Comparison of ENCODE assay signal across 8 mouse cellular contexts in the genomic region with DNA sequence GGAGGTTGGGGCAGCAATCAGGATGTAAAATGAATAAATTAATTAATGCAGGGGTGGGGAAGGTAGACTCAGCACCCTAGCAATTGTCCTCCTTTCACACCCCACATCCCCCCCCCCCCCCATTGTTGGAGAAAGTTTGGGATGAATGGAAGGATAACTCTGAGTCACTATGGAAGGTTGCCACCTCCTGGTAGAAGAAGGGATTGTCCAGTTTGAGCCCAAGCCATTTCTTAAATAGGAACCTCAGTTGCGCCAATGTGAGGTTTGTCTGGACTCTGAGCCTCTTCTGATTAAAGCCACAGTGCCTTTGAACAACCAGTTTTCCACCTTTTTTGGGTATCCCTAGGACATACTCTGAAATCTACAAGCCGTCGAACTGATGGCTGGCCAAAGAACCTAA. TPM values are rescaled to one million over a fixed set of nuclear protein-coding genes. Genes with fewer than 3 reads are reported as not detected.
DNase-seq lines count a peak whose midpoint lies in the region; ATAC-seq and TF ChIP-seq lines count a peak whose summit lies in the region.

No protein-coding gene starts in this region.

- peaks cover 45% of the 10 kb centered on the region for H3K36me3 ChIP-seq in liver, postnatal 0 days (replicated peaks; ENCODE audit: insufficient read depth, low read length)
- peaks cover 64% of the 10 kb centered on the region for H3K36me3 ChIP-seq in forebrain, embryonic 15.5 days
- peaks cover 77% of the 10 kb centered on the region for H3K36me3 ChIP-seq in neural tube, embryonic 13.5 days

- peak; percentile 73 for TF ChIP-seq CTCF in liver, postnatal 0 days (IDR thresholded peaks at IDR 0.05; ENCODE audit: low read depth)

- no peak overlapping the region for H3K9ac ChIP-seq in liver, postnatal 0 days (replicated peaks)
- no peak overlapping the region for H3K9ac ChIP-seq in forebrain, embryonic 15.5 days (replicated peaks)
- H3K9ac ChIP-seq in neural tube, embryonic 13.5 days, result no peak overlapping the region

- WGBS in liver, postnatal 0 days (ENCODE audit: insufficient replicate concordance), result 82% methylated on average over 3 of the region's 3 CpGs
- 85% methylated on average over 3 of the region's 3 CpGs for WGBS in forebrain, embryonic 15.5 days
- WGBS in neural tube, embryonic 13.5 days, result 92% methylated on average over 3 of the region's 3 CpGs

- no peaks in the 10 kb centered on the region for H3K27me3 ChIP-seq in liver, postnatal 0 days (ENCODE audit: insufficient read depth, low read length)
- H3K27me3 ChIP-seq in forebrain, embryonic 15.5 days, result no peaks in the 10 kb centered on the region
- H3K27me3 ChIP-seq in neural tube, embryonic 13.5 days, result no peaks in the 10 kb centered on the region

- H3K4me2 ChIP-seq in liver, postnatal 0 days (ENCODE audit: low read depth, low read length), result no peak overlapping the region
- H3K4me2 ChIP-seq in forebrain, embryonic 15.5 days (replicated peaks), result no peak overlapping the region
- no peak overlapping the region for H3K4me2 ChIP-seq in neural tube, embryonic 13.5 days

- H3K27ac ChIP-seq in liver, postnatal 0 days (ENCODE audit: low read depth), result no peak overlapping the region
- H3K27ac ChIP-seq in forebrain, embryonic 15.5 days (replicated peaks), result no peak overlapping the region
- no peak overlapping the region for H3K27ac ChIP-seq in neural tube, embryonic 13.5 days (replicated peaks)

- H3K4me1 ChIP-seq in liver, postnatal 0 days (ENCODE audit: insufficient read depth), result no peaks in the 10 kb centered on the region
- H3K4me1 ChIP-seq in forebrain, embryonic 15.5 days, result no peaks in the 10 kb centered on the region
- no peaks in the 10 kb centered on the region for H3K4me1 ChIP-seq in neural tube, embryonic 13.5 days (replicated peaks)

- H3K4me3 ChIP-seq in liver, postnatal 0 days (ENCODE audit: low read depth, low read length), result no peak overlapping the region
- no peak overlapping the region for H3K4me3 ChIP-seq in forebrain, embryonic 15.5 days
- H3K4me3 ChIP-seq in neural tube, embryonic 13.5 days, result no peak overlapping the region

- peak; percentile 33 to 86 for DNase-seq in adrenal gland, adult (ENCODE audit: inconsistent age in 2 of 2, low spot score in 1 of 2)
- DNase-seq in adrenal gland, postnatal 4 days (ENCODE audit: low spot score in 2 of 2), result no peak
- DNase-seq in liver, postnatal 0 days, result peak; percentile 44
- no peak for DNase-seq in liver
- peak; percentile 29 to 67 for DNase-seq in adrenal gland, postnatal 36 days
- DNase-seq in kidney, postnatal 4 days, result peak; percentile 71 to 72

- no peak for ATAC-seq in liver, postnatal 0 days
- ATAC-seq in forebrain, embryonic 15.5 days (replicated peaks), result 0 out of 2 replicates have a peak, but pooled peaks have one; percentile 14
- peak; percentile 10; the same call in 1 of the 2 replicates for ATAC-seq in neural tube, embryonic 13.5 days (ENCODE audit: low read depth)

- TF ChIP-seq EP300 in liver, postnatal 0 days (IDR thresholded peaks at IDR 0.05; ENCODE audit: low read depth), result no peak

- no peaks in the 10 kb centered on the region for H3K9me3 ChIP-seq in liver, postnatal 0 days (ENCODE audit: low read length)
- H3K9me3 ChIP-seq in forebrain, embryonic 15.5 days, result no peaks in the 10 kb centered on the region
- no peaks in the 10 kb centered on the region for H3K9me3 ChIP-seq in neural tube, embryonic 13.5 days

RNA-seq across cellular contexts. Expression of a gene that starts 42.8 kb away (rescaled TPM):
- total RNA-seq in adrenal gland, postnatal 4 days (2021), result 100 to 1,000 TPM; 203 to 219 TPM
- 41.2 and 41.9 TPM in 2 replicates for polyA plus RNA-seq in liver, postnatal 0 days (2015; fragmentation: Nextera tagmentation; extraction: Ambion mirVana)
- total RNA-seq in adrenal gland, postnatal 36 days (2021), result 100 to 1,000 TPM; 213 to 239 TPM
- polyA plus RNA-seq in forebrain, embryonic 15.5 days (2015; fragmentation: Nextera tagmentation; extraction: Ambion mirVana), result 202 and 223 TPM in 2 replicates
- polyA plus RNA-seq in neural tube, embryonic 13.5 days (2015; fragmentation: Nextera tagmentation; extraction: Ambion mirVana), result 140 and 142 TPM in 2 replicates

RNA-seq across cellular contexts. Expression of a gene that starts 42.8 kb away (rescaled TPM):
- total RNA-seq in adrenal gland, postnatal 4 days (2021), result 1 to 10 TPM; 1.6 to 2.0 TPM
- polyA plus RNA-seq in liver, postnatal 0 days (2015; fragmentation: Nextera tagmentation; extraction: Ambion mirVana), result 1.7 and 2.0 TPM in 2 replicates
- 1 to 10 TPM in 1 of 2 experiments, under 1 TPM in 1; 0.86 to 1.5 TPM for total RNA-seq in adrenal gland, postnatal 36 days (2021)
- polyA plus RNA-seq in forebrain, embryonic 15.5 days (2015; fragmentation: Nextera tagmentation; extraction: Ambion mirVana), result 2.3 and 3.5 TPM in 2 replicates
- 1.7 and 3.3 TPM in 2 replicates for polyA plus RNA-seq in neural tube, embryonic 13.5 days (2015; fragmentation: Nextera tagmentation; extraction: Ambion mirVana)

Comparison
In these comparisons a context has a peak if more than half of its experiments do, and no peak if none do; other contexts are left out.
1. DNase-seq: peak in adrenal gland, adult (2 of 2), liver, postnatal 0 days (single experiment), adrenal gland, postnatal 36 days (2 of 2) and kidney, postnatal 4 days (2 of 2); none in adrenal gland, postnatal 4 days (0 of 2) and liver (single experiment).